ENCODE assay signal across 7 mouse cellular contexts in genomic region chr3:89087338-89088110, GRCm38 (mm10). TPM values are rescaled to one million over a fixed set of nuclear protein-coding genes. Genes with fewer than 3 reads are reported as not detected.
A peak's percentile ranks its signal among the peaks of the same experiment; 100 is the strongest.
DNase-seq lines count a peak whose midpoint lies in the region; ATAC-seq lines count a peak whose summit lies in the region.

No protein-coding gene starts in this region.

- H3K9ac ChIP-seq in intestine, embryonic 14.5 days (ENCODE audit: low read length): no peak overlapping the region
- H3K9ac ChIP-seq in midbrain, embryonic 15.5 days: no peak overlapping the region

- 0 out of 2 replicates have a peak, but pooled peaks cover 10% of the 10 kb centered on the region for H3K36me3 ChIP-seq in intestine, embryonic 14.5 days (ENCODE audit: control insufficient read depth, insufficient read depth, low read length)
- H3K36me3 ChIP-seq in limb, embryonic 10.5 days: peaks cover 17% of the 10 kb centered on the region
- peaks cover 37% of the 10 kb centered on the region for H3K36me3 ChIP-seq in midbrain, embryonic 15.5 days (replicated peaks)

- H3K4me2 ChIP-seq in intestine, embryonic 14.5 days (ENCODE audit: low read length): peak overlapping the region; percentile 33
- H3K4me2 ChIP-seq in midbrain, embryonic 15.5 days: 0 out of 2 replicates have a peak overlapping the region, but pooled peaks have one; percentile 16

- H3K27ac ChIP-seq in intestine, embryonic 14.5 days (ENCODE audit: low read depth): no peak overlapping the region
- H3K27ac ChIP-seq in limb, embryonic 10.5 days: peak overlapping the region; percentile 75
- no peak overlapping the region for H3K27ac ChIP-seq in midbrain, embryonic 15.5 days

- H3K27me3 ChIP-seq in intestine, embryonic 14.5 days (replicated peaks; ENCODE audit: control insufficient read depth, insufficient read depth, low read length): peaks cover 15% of the 10 kb centered on the region
- peaks cover 47% of the 10 kb centered on the region for H3K27me3 ChIP-seq in limb, embryonic 10.5 days (ENCODE audit: low read depth, poor library complexity, severe bottlenecking)
- 0 out of 2 replicates have a peak, but pooled peaks cover 2% of the 10 kb centered on the region for H3K27me3 ChIP-seq in midbrain, embryonic 15.5 days (replicated peaks)

- WGBS in intestine, embryonic 14.5 days: 27% methylated on average over 21 of the region's 21 CpGs
- 33% methylated on average over 21 of the region's 21 CpGs for WGBS in limb, embryonic 10.5 days
- 32% methylated on average over 21 of the region's 21 CpGs for WGBS in midbrain, embryonic 15.5 days

- no peak overlapping the region for H3K4me3 ChIP-seq in intestine, embryonic 14.5 days (ENCODE audit: low read depth, low read length)
- H3K4me3 ChIP-seq in limb, embryonic 10.5 days: peak overlapping the region; percentile 20; the same call in 1 of the 2 replicates
- H3K4me3 ChIP-seq in midbrain, embryonic 15.5 days: no peak overlapping the region

- peak; percentile 92 for DNase-seq in R1 (ENCODE audit: low read depth, low spot score)
- peak; percentile 96 for DNase-seq in c-Kit-positive CD71-negative TER-119-negative erythroid progenitor cells, embryonic 14.5 days (ENCODE audit: low read depth)
- DNase-seq in frontal cortex, postnatal 25 days (ENCODE audit: low spot score in 2 of 2): peak; percentile 74 to 77
- peak; percentile 92 for DNase-seq in intestine, embryonic 14.5 days (ENCODE audit: low spot score)
- peak; percentile 90 for DNase-seq in limb, embryonic 10.5 days (ENCODE audit: low spot score)
- peak; percentile 76 to 86 for DNase-seq in spleen, postnatal 36 days (ENCODE audit: low spot score in 2 of 2)

- no peaks in the 10 kb centered on the region for H3K9me3 ChIP-seq in intestine, embryonic 14.5 days (ENCODE audit: control insufficient read depth, low read length)
- no peaks in the 10 kb centered on the region for H3K9me3 ChIP-seq in limb, embryonic 10.5 days (replicated peaks)
- no peaks in the 10 kb centered on the region for H3K9me3 ChIP-seq in midbrain, embryonic 15.5 days

- H3K4me1 ChIP-seq in intestine, embryonic 14.5 days (replicated peaks; ENCODE audit: control insufficient read depth, insufficient read depth, low read length): peaks cover 10% of the 10 kb centered on the region; the same call in 1 of the 2 replicates
- peaks cover 52% of the 10 kb centered on the region for H3K4me1 ChIP-seq in limb, embryonic 10.5 days
- peaks cover 33% of the 10 kb centered on the region for H3K4me1 ChIP-seq in midbrain, embryonic 15.5 days

- ATAC-seq in intestine, embryonic 14.5 days (replicated peaks; ENCODE audit: low FRiP score, low TSS enrichment, low read depth): no peak
- ATAC-seq in midbrain, embryonic 15.5 days (replicated peaks): no peak

RNA-seq across cellular contexts. Expression of gene Rusc1, which starts 5.6 kb away (rescaled TPM):
- 18.7 and 22.2 TPM in 2 replicates for polyA plus RNA-seq in intestine, embryonic 14.5 days (2014; fragmentation: Nextera tagmentation; extraction: Ambion mirVana)
- 9.4 and 13.3 TPM in 2 replicates for polyA plus RNA-seq in limb, embryonic 10.5 days (2016; fragmentation: Nextera tagmentation; extraction: Ambion mirVana)
- 111 and 113 TPM in 2 replicates for polyA plus RNA-seq in midbrain, embryonic 15.5 days (2015; fragmentation: Nextera tagmentation; extraction: Ambion mirVana)

RNA-seq across cellular contexts. Expression of gene Gm43738, which starts 13.4 kb away (rescaled TPM):
- 0.20 TPM in 1 of 2 replicates, not detected in the other for polyA plus RNA-seq in intestine, embryonic 14.5 days (2014; fragmentation: Nextera tagmentation; extraction: Ambion mirVana)
- polyA plus RNA-seq in limb, embryonic 10.5 days (2016; fragmentation: Nextera tagmentation; extraction: Ambion mirVana): 0.09 TPM in 1 of 2 replicates, not detected in the other
- polyA plus RNA-seq in midbrain, embryonic 15.5 days (2015; fragmentation: Nextera tagmentation; extraction: Ambion mirVana): 0.11 TPM in 1 of 2 replicates, not detected in the other

RNA-seq across cellular contexts. Expression of gene Fdps, which starts 14.2 kb away (rescaled TPM):
- 352 and 412 TPM in 2 replicates for polyA plus RNA-seq in intestine, embryonic 14.5 days (2014; fragmentation: Nextera tagmentation; extraction: Ambion mirVana)
- 361 and 405 TPM in 2 replicates for polyA plus RNA-seq in limb, embryonic 10.5 days (2016; fragmentation: Nextera tagmentation; extraction: Ambion mirVana)
- polyA plus RNA-seq in midbrain, embryonic 15.5 days (2015; fragmentation: Nextera tagmentation; extraction: Ambion mirVana): 461 and 488 TPM in 2 replicates

RNA-seq across cellular contexts. Expression of gene Pklr, which starts 48.4 kb away (rescaled TPM):
- 13.3 and 15.8 TPM in 2 replicates for polyA plus RNA-seq in intestine, embryonic 14.5 days (2014; fragmentation: Nextera tagmentation; extraction: Ambion mirVana)
- polyA plus RNA-seq in limb, embryonic 10.5 days (2016; fragmentation: Nextera tagmentation; extraction: Ambion mirVana): 3.6 and 4.4 TPM in 2 replicates
- polyA plus RNA-seq in midbrain, embryonic 15.5 days (2015; fragmentation: Nextera tagmentation; extraction: Ambion mirVana): 0.05 and 0.14 TPM in 2 replicates
